Mouse (Mus musculus) ES-E14 (cell line): Measurements from ENCODE around the gene Rcsd1.

ENCODE experiments used
- HCFC1 ChIP-seq: IDR thresholded peaks from 2 replicates; pipeline ENCODE4 v1.6.1; 2012; ENCODE audit warnings: low read length, inconsistent platforms, borderline replicate concordance; ENCODE audit not compliant: insufficient read depth
- MAFK ChIP-seq: IDR thresholded peaks from 2 replicates; pipeline ENCODE4 v1.6.1; 2014; ENCODE audit warnings: mild to moderate bottlenecking, low read depth, low read length, inconsistent platforms; ENCODE audit not compliant: insufficient read depth

GRCm38 (mm10) chr1:165663277-165663676 is 46.3 kb downstream of the Rcsd1 start:
- no peak for TF ChIP-seq MAFK
- TF ChIP-seq HCFC1, result no peak
